Mouse (Mus musculus) lung, adult 2 months (tissue): ENCODE data around the gene Slc35b1.

Source experiments
- CTCF ChIP-seq: fragments of 200-500 bp; IDR thresholded peaks from 2 replicates; pipeline ENCODE4 v1.5.1; 2011; ENCODE audit warnings: mild to moderate bottlenecking, low read length, control low read depth; ENCODE audit not compliant: insufficient read depth
- POLR2A ChIP-seq: fragments of 200-500 bp; IDR thresholded peaks from 2 replicates; pipeline ENCODE4 v1.6.1; 2011; ENCODE audit warnings: low read depth, mild to moderate bottlenecking, control low read depth, low read length, borderline replicate concordance; ENCODE audit errors: extremely low read depth

GRCm38 (mm10) chr11:95378926-95379325, 5.6 kb upstream of the Slc35b1 start:
- no peak for TF ChIP-seq POLR2A
- TF ChIP-seq CTCF: no peak
